Mouse (Mus musculus) forelimb bud, embryonic 11.5 days (tissue): Measurements from ENCODE around the gene Insc.
A peak's percentile ranks its signal among the peaks of the same experiment; 100 is the strongest.
"Not testable (repeated sequence)": the region's sequence is repeated elsewhere in the genome, so short reads cannot be mapped to it uniquely, and the experiment has no call there.

Experiments used
- DNase-seq: peaks from one replicate; pipeline ENCODE4 v3.0.0-alpha.2; 2012; ENCODE audit warnings: low read depth, low spot score

Insc gene

GRCm38 (mm10) chr7:114743022-114743780 lies at the start of gene Insc:
Gene Insc, plus strand, starts transcription at chr7:114743694.
- DNase-seq, result no peak

- no peak for DNase-seq
Measured at GRCm38 (mm10) chr7:114700871-114701270, 42.6 kb upstream of the Insc start.

- no peak for DNase-seq
Measured at GRCm38 (mm10) chr7:114706716-114707115, 36.8 kb upstream of the Insc start.

GRCm38 (mm10) chr7:114707398-114707797 lies 36.1 kb upstream of the Insc start:
- DNase-seq, result no peak

GRCm38 (mm10) chr7:114710419-114710818 lies 33.1 kb upstream of the Insc start:
- DNase-seq, result no peak

- no peak for DNase-seq
Measured at GRCm38 (mm10) chr7:114712523-114712922, 31.0 kb upstream of the Insc start.

- DNase-seq, result no peak
Measured at GRCm38 (mm10) chr7:114718300-114718699, 25.2 kb upstream of the Insc start, which contains the start of gene Calcb. Gene Calcb, plus strand, starts transcription at chr7:114718643.

- DNase-seq, result peak; percentile 26
Measured at GRCm38 (mm10) chr7:114719381-114720131, 23.9 kb upstream of the Insc start.

- not testable (repeated sequence) for DNase-seq
Measured at GRCm38 (mm10) chr7:114729696-114730095, 13.8 kb upstream of the Insc start.

GRCm38 (mm10) chr7:114731175-114731574 lies 12.3 kb upstream of the Insc start:
- DNase-seq, result no peak

- not testable (repeated sequence) for DNase-seq
Measured at GRCm38 (mm10) chr7:114731700-114732099, 11.8 kb upstream of the Insc start.

GRCm38 (mm10) chr7:114736256-114736655 lies 7.2 kb upstream of the Insc start:
- DNase-seq, result no peak

GRCm38 (mm10) chr7:114738166-114738565 lies 5.3 kb upstream of the Insc start:
- DNase-seq, result no peak

- no peak for DNase-seq
Measured at GRCm38 (mm10) chr7:114740360-114741165, 2.9 kb upstream of the Insc start.

GRCm38 (mm10) chr7:114744639-114745245 lies 1.2 kb downstream of the Insc start:
- no peak for DNase-seq

GRCm38 (mm10) chr7:114745481-114746271 lies 2.2 kb downstream of the Insc start:
- peak; percentile 37 for DNase-seq

- DNase-seq, result no peak
Measured at GRCm38 (mm10) chr7:114747596-114747995, 4.1 kb downstream of the Insc start.

- no peak for DNase-seq
Measured at GRCm38 (mm10) chr7:114748239-114748638, 4.7 kb downstream of the Insc start.

GRCm38 (mm10) chr7:114753471-114753870 lies 10.0 kb downstream of the Insc start:
- no peak for DNase-seq

GRCm38 (mm10) chr7:114754196-114754595 lies 10.7 kb downstream of the Insc start:
- no peak for DNase-seq

- no peak for DNase-seq
Measured at GRCm38 (mm10) chr7:114754626-114755025, 11.1 kb downstream of the Insc start.
